Mouse (Mus musculus) thymus, postnatal 0 days (tissue): ENCODE measurements around the gene Etl4. TPM values are rescaled to one million over a fixed set of nuclear protein-coding genes. Genes with fewer than 3 reads are reported as not detected.

Experiments used
- DNase-seq: peaks from one replicate; pipeline ENCODE4 v3.0.0-alpha.2; 2015; ENCODE audit warnings: low spot score
- polyA plus RNA-seq: library from polyadenylated mRNA; unstranded; fragments of >200 nt; fragmentation: Nextera tagmentation; extraction: Ambion mirVana; gene quantifications from 2 replicates; pipeline ENCODE4 v1.2.1, GENCODE M21; 2015

Gene Etl4
- polyA plus RNA-seq, 1 experiment from 2014 or later, result 6.0 TPM

GRCm38 (mm10) chr2:20559723-20560122 lies 650.1 kb downstream of the Etl4 start:
- no peak for DNase-seq

GRCm38 (mm10) chr2:20560581-20560980 lies 651.0 kb downstream of the Etl4 start:
- no peak for DNase-seq

- DNase-seq, result no peak
These were observed 653.5 kb downstream of the Etl4 start for GRCm38 (mm10) chr2:20563036-20563435.

- DNase-seq, result no peak
These were observed 658.9 kb downstream of the Etl4 start for GRCm38 (mm10) chr2:20568456-20568855.

- no peak for DNase-seq
These were observed 662.4 kb downstream of the Etl4 start for GRCm38 (mm10) chr2:20571940-20572339.

GRCm38 (mm10) chr2:20580331-20580730 lies 670.8 kb downstream of the Etl4 start:
- DNase-seq, result no peak

- DNase-seq, result no peak
These were observed 673.5 kb downstream of the Etl4 start for GRCm38 (mm10) chr2:20583032-20583431.

- DNase-seq, result no peak
These were observed 674.1 kb downstream of the Etl4 start for GRCm38 (mm10) chr2:20583562-20584153.

GRCm38 (mm10) chr2:20587913-20588312 lies 678.3 kb downstream of the Etl4 start:
- no peak for DNase-seq

GRCm38 (mm10) chr2:20588631-20589030 lies 679.1 kb downstream of the Etl4 start:
- no peak for DNase-seq

- DNase-seq, result no peak
These were observed 684.5 kb downstream of the Etl4 start for GRCm38 (mm10) chr2:20594129-20594528.

- no peak for DNase-seq
These were observed 685.4 kb downstream of the Etl4 start for GRCm38 (mm10) chr2:20595000-20595399.

- DNase-seq, result no peak
These were observed 687.0 kb downstream of the Etl4 start for GRCm38 (mm10) chr2:20596558-20596957.

GRCm38 (mm10) chr2:20597193-20597592 lies 687.6 kb downstream of the Etl4 start:
- no peak for DNase-seq

GRCm38 (mm10) chr2:20602656-20603055 lies 693.1 kb downstream of the Etl4 start:
- DNase-seq, result no peak

- DNase-seq, result no peak
These were observed 694.0 kb downstream of the Etl4 start for GRCm38 (mm10) chr2:20603536-20603935.

- no peak for DNase-seq
These were observed 694.4 kb downstream of the Etl4 start for GRCm38 (mm10) chr2:20603991-20604390.

- DNase-seq, result no peak
These were observed 699.6 kb downstream of the Etl4 start for GRCm38 (mm10) chr2:20609203-20609602.

GRCm38 (mm10) chr2:20615948-20616347 lies 706.4 kb downstream of the Etl4 start:
- DNase-seq, result no peak

GRCm38 (mm10) chr2:20618396-20618795 lies 708.8 kb downstream of the Etl4 start:
- DNase-seq, result no peak

GRCm38 (mm10) chr2:20619881-20620280 lies 710.3 kb downstream of the Etl4 start:
- no peak for DNase-seq

GRCm38 (mm10) chr2:20629156-20629712 lies 719.7 kb downstream of the Etl4 start:
- no peak for DNase-seq

GRCm38 (mm10) chr2:20638604-20639003 lies 729.0 kb downstream of the Etl4 start:
- DNase-seq, result no peak
